Mouse (Mus musculus): ENCODE data around the gene Agtrap.

DNA sequence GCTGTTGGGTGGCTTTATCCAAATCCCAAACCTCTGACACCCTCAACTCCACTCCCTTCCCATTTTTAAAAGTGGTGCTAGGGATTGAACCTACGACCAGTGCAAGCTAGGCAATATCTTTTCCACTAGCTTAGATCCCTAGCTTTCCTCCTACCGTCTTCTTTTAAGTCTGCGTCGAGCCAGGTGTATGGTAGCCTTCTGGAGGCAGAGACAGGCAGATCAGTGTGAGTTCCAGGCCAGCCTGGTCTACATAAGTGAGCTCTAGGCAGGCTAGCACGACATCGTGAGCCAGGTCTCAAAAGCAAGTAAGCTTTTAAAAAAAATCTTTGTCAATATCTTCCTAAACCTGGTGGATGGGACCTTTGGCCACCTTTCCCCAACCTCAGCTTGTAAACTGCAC lies 11.9 kb downstream of the Agtrap start:
- no peak for TF ChIP-seq POLR2A (IDR thresholded peaks at IDR 0.05; ENCODE audit: low read depth, low read length)
- TF ChIP-seq CTCF (conservative IDR thresholded peaks at IDR 0.05; ENCODE audit: insufficient read depth, insufficient read length, low read depth, low read length) = no peak
